ENCODE assay signal across 10 mouse cellular contexts in the genomic region with DNA sequence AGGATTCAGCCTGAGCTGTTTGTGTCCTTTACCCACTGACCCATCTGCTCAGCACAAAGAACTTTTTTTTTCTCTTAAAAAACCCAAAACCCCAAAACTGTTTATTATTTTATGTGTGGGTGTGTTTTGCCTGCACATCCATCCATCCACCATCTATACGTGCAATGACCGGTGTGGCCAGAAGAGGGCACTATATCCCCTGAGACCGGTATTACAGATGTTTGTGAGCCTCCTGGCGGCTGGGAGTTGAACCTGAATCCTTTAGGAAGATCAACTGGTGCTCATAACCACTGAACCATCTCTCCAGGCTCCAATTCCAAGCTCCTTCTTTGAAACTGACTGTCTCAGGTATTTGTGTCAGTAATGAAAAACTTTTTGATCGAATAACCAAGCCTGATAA. TPM values are rescaled to one million over a fixed set of nuclear protein-coding genes. Genes with fewer than 3 reads are reported as not detected.
DNase-seq lines count a peak whose midpoint lies in the region; ATAC-seq lines count a peak whose summit lies in the region.
"Had no signal": no experiment of that assay in that cellular context is flagged by ENCODE, and none has a peak within 500 bp of the region (broad histone marks: within the 10 kb centered on the region; RNA-seq: fewer than 3 reads in every experiment).

No protein-coding gene starts in this region.

- no peak for ATAC-seq in heart, embryonic 11.5 days (replicated peaks; ENCODE audit: insufficient number of reproducible peaks, low FRiP score, low TSS enrichment)
- ATAC-seq in erythroblast, adult 5-6 weeks (replicated peaks; ENCODE audit: low FRiP score, poor library complexity, severe bottlenecking) = peak; percentile 95

- no peaks in the 10 kb centered on the region for H3K9me3 ChIP-seq in heart, embryonic 11.5 days (replicated peaks; ENCODE audit: control insufficient read depth, low read length)
- H3K9me3 ChIP-seq: embryonic facial prominence, embryonic 12.5 days had no signal

- DNase-seq in heart, adult 18-20 months = peak; percentile 74 to 88
- DNase-seq in adipocyte (ENCODE audit: low spot score) = peak; percentile 78
- DNase-seq in induced T-regulatory cell, adult 2 months (ENCODE audit: low read depth) = peak; percentile 91
- DNase-seq in left cerebral cortex, postnatal 4 days = peak; percentile 60
- DNase-seq in naive thymus-derived CD4-positive, alpha-beta T cell, adult 2 months (ENCODE audit: low read depth) = peak; percentile 91
- peak; percentile 37 for DNase-seq in testis, postnatal 14 days (ENCODE audit: low spot score)

- H3K27ac ChIP-seq in heart, embryonic 11.5 days (ENCODE audit: low read depth, low read length) = no peak overlapping the region
- H3K27ac ChIP-seq: embryonic facial prominence, embryonic 12.5 days had no signal

- 18% methylated on average over 5 of the region's 5 CpGs for WGBS in heart, embryonic 11.5 days (ENCODE audit: insufficient replicate concordance)

- H3K36me3 ChIP-seq in heart, embryonic 11.5 days (ENCODE audit: control insufficient read depth, insufficient read depth, low read length) = no peaks in the 10 kb centered on the region
- H3K36me3 ChIP-seq: embryonic facial prominence, embryonic 12.5 days had no signal

- no peak overlapping the region for H3K9ac ChIP-seq in heart, embryonic 11.5 days (ENCODE audit: low read depth, low read length)
- H3K9ac ChIP-seq: embryonic facial prominence, embryonic 12.5 days had no signal

- H3K27me3 ChIP-seq in heart, embryonic 11.5 days (ENCODE audit: control insufficient read depth, insufficient read depth, low read length) = no peaks in the 10 kb centered on the region
- H3K27me3 ChIP-seq: embryonic facial prominence, embryonic 12.5 days had no signal

- no peaks in the 10 kb centered on the region for H3K4me1 ChIP-seq in heart, embryonic 11.5 days (ENCODE audit: control insufficient read depth, insufficient read depth, low read length)
- H3K4me1 ChIP-seq: embryonic facial prominence, embryonic 12.5 days had no signal

- H3K4me2 ChIP-seq in heart, embryonic 11.5 days = no peak overlapping the region
- H3K4me2 ChIP-seq: embryonic facial prominence, embryonic 12.5 days had no signal

- no peak overlapping the region for H3K4me3 ChIP-seq in heart, embryonic 11.5 days (ENCODE audit: low read depth, low read length)
- H3K4me3 ChIP-seq: embryonic facial prominence, embryonic 12.5 days; myocyte had no signal

- intact Hi-C loops in left cerebral cortex, postnatal 4 days (cut with DNase I) = loop anchor here (5.0 to 10.0 kb wide), 2 partner anchors 239 to 458 kb away; no protein-coding TSS in a partner anchor

RNA-seq across cellular contexts. Expression of a gene that starts 48.0 kb away (rescaled TPM):
- total RNA-seq in heart, adult 18-20 months (2021) = 10 to 100 TPM; 28.3 to 31.8 TPM
- 11.2 and 13.1 TPM in 2 replicates for polyA plus RNA-seq in heart, embryonic 11.5 days (2014; fragmentation: Nextera tagmentation; extraction: Ambion mirVana)
- total RNA-seq in erythroblast, adult 5-6 weeks (2015; ENCODE audit: low replicate concordance) = 25.7 and 53.4 TPM in 2 replicates
- total RNA-seq in erythroblast, adult 5-6 weeks (2017; ENCODE audit: low replicate concordance) = 57.3 and 58.4 TPM in 2 replicates
- total RNA-seq in left cerebral cortex, postnatal 4 days (2021) = 10 to 100 TPM; 37.1 to 38.5 TPM

Comparison
In these comparisons a context has a peak if more than half of its experiments do, and no peak if none do; other contexts are left out.
1. DNase-seq: peak in every context shown above with its lines; median percentile 91 in induced T-regulatory cell, adult 2 months; 91 in naive thymus-derived CD4-positive, alpha-beta T cell, adult 2 months; 81 in heart, adult 18-20 months; 78 in adipocyte; 60 in left cerebral cortex, postnatal 4 days; 37 in testis, postnatal 14 days.